Mouse (Mus musculus) adrenal gland, adult (tissue): ENCODE results near the gene Sox15.
"Not testable (repeated sequence)": the region's sequence is repeated elsewhere in the genome, so short reads cannot be mapped to it uniquely, and the experiment has no call there.

ENCODE experiments used
- DNase-seq, 2 experiments: peaks; one replicate each; pipeline ENCODE4 v3.0.0; 2022 to 2023; ENCODE audit warnings: low spot score in 1 of 2; ENCODE audit not compliant: inconsistent age in 2 of 2

Gene Sox15

GRCm38 (mm10) chr11:69655264-69656064 is at the start of gene Sox15:
Gene Sox15 (plus strand): TSS chr11:69655314.
- peak; percentile 72 to 87 for DNase-seq

GRCm38 (mm10) chr11:69605726-69606490 is 49.2 kb upstream of the Sox15 start, which contains the start of gene Atp1b2:
Gene Atp1b2 (minus strand): TSS chr11:69605942.
- peak; percentile 78 to 88 for DNase-seq

- DNase-seq = no peak
These were observed 48.7 kb upstream of the Sox15 start for GRCm38 (mm10) chr11:69606491-69606795.

GRCm38 (mm10) chr11:69606832-69607231 is 48.3 kb upstream of the Sox15 start:
- no peak for DNase-seq

- no peak for DNase-seq
These were observed 46.6 kb upstream of the Sox15 start for GRCm38 (mm10) chr11:69608525-69608924.

GRCm38 (mm10) chr11:69609416-69609815 is 45.7 kb upstream of the Sox15 start:
- no peak for DNase-seq

- DNase-seq = no peak
These were observed 44.2 kb upstream of the Sox15 start for GRCm38 (mm10) chr11:69610899-69611298.

- peak; percentile 87 to 96 for DNase-seq
These were observed 41.4 kb upstream of the Sox15 start for GRCm38 (mm10) chr11:69613553-69614256.

GRCm38 (mm10) chr11:69614257-69614588 is 40.9 kb upstream of the Sox15 start:
- not testable (repeated sequence) for DNase-seq

- DNase-seq = no peak
These were observed 38.3 kb upstream of the Sox15 start for GRCm38 (mm10) chr11:69616781-69617180.

- DNase-seq = no peak
These were observed 37.3 kb upstream of the Sox15 start, which contains the start of gene Shbg for GRCm38 (mm10) chr11:69617805-69618204. Gene Shbg (minus strand): TSS chr11:69617905.

GRCm38 (mm10) chr11:69620394-69621081 is 34.6 kb upstream of the Sox15 start:
- DNase-seq = no peak

- DNase-seq = peak; percentile 64 to 89
These were observed 33.4 kb upstream of the Sox15 start, which contains the start of gene Sat2 for GRCm38 (mm10) chr11:69621571-69622268. Gene Sat2 (plus strand): TSS chr11:69622024.

GRCm38 (mm10) chr11:69622406-69622805 is 32.7 kb upstream of the Sox15 start:
- DNase-seq = peak in 1 of 2 experiments; percentile 56

GRCm38 (mm10) chr11:69623006-69623405 is 32.1 kb upstream of the Sox15 start:
- no peak for DNase-seq

- DNase-seq = not testable (repeated sequence)
These were observed 30.8 kb upstream of the Sox15 start for GRCm38 (mm10) chr11:69624339-69624738.

GRCm38 (mm10) chr11:69628286-69628685 is 26.8 kb upstream of the Sox15 start:
- peak; percentile 75 to 92 for DNase-seq

- DNase-seq = peak in 1 of 2 experiments; percentile 64
These were observed 25.3 kb upstream of the Sox15 start for GRCm38 (mm10) chr11:69629802-69630201.

GRCm38 (mm10) chr11:69632284-69633089 is 22.6 kb upstream of the Sox15 start, which contains the start of gene Fxr2:
Gene Fxr2 (plus strand): TSS chr11:69632990.
- peak; percentile 100 for DNase-seq
